Mouse (Mus musculus) thymus, postnatal 25 days (tissue): ENCODE results near the gene Rragd.
A peak's percentile ranks its signal among the peaks of the same experiment; 100 is the strongest.
"Not testable (repeated sequence)": the region's sequence is repeated elsewhere in the genome, so short reads cannot be mapped to it uniquely, and the experiment has no call there.

Source experiments
- DNase-seq: peaks from one replicate; pipeline ENCODE4 v3.0.0; 2022

Rragd gene

GRCm38 (mm10) chr4:32987006-32987405, 4.2 kb downstream of the Rragd start:
- no peak for DNase-seq

GRCm38 (mm10) chr4:32989346-32989745, 6.5 kb downstream of the Rragd start:
- DNase-seq, result no peak

- DNase-seq, result no peak
These were observed 11.3 kb downstream of the Rragd start for GRCm38 (mm10) chr4:32994168-32994567.

- no peak for DNase-seq
These were observed 13.2 kb downstream of the Rragd start for GRCm38 (mm10) chr4:32996083-32996482.

- DNase-seq, result no peak
These were observed 14.7 kb downstream of the Rragd start for GRCm38 (mm10) chr4:32997571-32997970.

GRCm38 (mm10) chr4:32998996-32999395, 16.2 kb downstream of the Rragd start:
- DNase-seq, result no peak

- DNase-seq, result no peak
These were observed 19.2 kb downstream of the Rragd start for GRCm38 (mm10) chr4:33002081-33002480.

GRCm38 (mm10) chr4:33005595-33006470, 23.0 kb downstream of the Rragd start:
- not testable (repeated sequence) for DNase-seq

GRCm38 (mm10) chr4:33006844-33007243, 24.0 kb downstream of the Rragd start:
- no peak for DNase-seq

- DNase-seq, result no peak
These were observed 24.8 kb downstream of the Rragd start for GRCm38 (mm10) chr4:33007443-33008217.

GRCm38 (mm10) chr4:33010078-33010477, 27.2 kb downstream of the Rragd start:
- no peak for DNase-seq

- DNase-seq, result no peak
These were observed 29.6 kb downstream of the Rragd start for GRCm38 (mm10) chr4:33012484-33012883.

GRCm38 (mm10) chr4:33018361-33018999, 35.6 kb downstream of the Rragd start:
- DNase-seq, result peak; percentile 89

GRCm38 (mm10) chr4:33024420-33024819, 41.6 kb downstream of the Rragd start:
- DNase-seq, result peak; percentile 10

- DNase-seq, result no peak
These were observed 46.3 kb downstream of the Rragd start for GRCm38 (mm10) chr4:33029104-33029503.

- no peak for DNase-seq
These were observed 47.7 kb downstream of the Rragd start for GRCm38 (mm10) chr4:33030264-33031194.

- DNase-seq, result peak; percentile 77
These were observed 48.5 kb downstream of the Rragd start, which contains the start of gene Ube2j1 for GRCm38 (mm10) chr4:33031195-33031960. Ube2j1 (plus strand) TSS chr4:33031416.

- DNase-seq, result no peak
These were observed 49.2 kb downstream of the Rragd start for GRCm38 (mm10) chr4:33032045-33032444.

- no peak for DNase-seq
These were observed 50.7 kb downstream of the Rragd start for GRCm38 (mm10) chr4:33033515-33033914.

GRCm38 (mm10) chr4:33039826-33040225, 57.0 kb downstream of the Rragd start:
- DNase-seq, result no peak

- DNase-seq, result no peak
These were observed 66.8 kb downstream of the Rragd start for GRCm38 (mm10) chr4:33049601-33050000.
